Mouse (Mus musculus): ENCODE measurements at regions not wholly inside any gene's neighbourhood (a gene's known extent, or its start where the extent isn't known, plus 50 kb on each side); places are given as distances from the start of the nearest gene placed in this dataset.

DNA sequence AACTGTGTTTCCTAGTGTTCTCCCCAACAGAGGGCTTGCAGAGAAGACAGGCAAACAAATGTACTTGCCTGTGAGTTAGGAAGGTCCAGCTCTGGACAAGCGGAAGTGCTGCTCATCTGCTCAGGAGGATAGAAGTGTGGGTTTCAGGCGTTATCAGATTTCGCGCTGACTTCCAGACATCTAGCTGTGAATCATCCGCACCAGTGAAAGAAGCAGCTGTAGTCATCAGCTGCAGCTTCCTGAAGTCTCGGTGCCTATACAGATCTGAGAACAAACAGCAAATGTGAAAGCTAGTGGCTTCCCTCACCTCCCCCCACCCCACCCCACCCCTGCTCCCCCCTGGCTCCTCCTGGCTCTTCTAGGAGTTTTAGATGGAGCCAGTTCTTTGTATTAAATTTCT is 220.1 kb downstream of the Pik3r1 start:
- peaks cover 19% of the 10 kb centered on the region for H3K36me3 ChIP-seq (ENCODE audit: control insufficient read depth)
- H3K9me3 ChIP-seq (ENCODE audit: control insufficient read depth, low read length), result no peaks in the 10 kb centered on the region
- H3K4me1 ChIP-seq (ENCODE audit: control insufficient read depth), result peaks cover 98% of the 10 kb centered on the region
- H3K4me3 ChIP-seq (replicated peaks), result peak overlapping the region; percentile 50
- H3K27me3 ChIP-seq (ENCODE audit: control insufficient read depth), result no peaks in the 10 kb centered on the region
- TF ChIP-seq GATA1 (IDR thresholded peaks at IDR 0.05; ENCODE audit: low read length) (peak; percentile 86), TAL1 (IDR thresholded peaks at IDR 0.05; ENCODE audit: low read length) (no peak; the same call in 2 of the 3 replicates)

DNA sequence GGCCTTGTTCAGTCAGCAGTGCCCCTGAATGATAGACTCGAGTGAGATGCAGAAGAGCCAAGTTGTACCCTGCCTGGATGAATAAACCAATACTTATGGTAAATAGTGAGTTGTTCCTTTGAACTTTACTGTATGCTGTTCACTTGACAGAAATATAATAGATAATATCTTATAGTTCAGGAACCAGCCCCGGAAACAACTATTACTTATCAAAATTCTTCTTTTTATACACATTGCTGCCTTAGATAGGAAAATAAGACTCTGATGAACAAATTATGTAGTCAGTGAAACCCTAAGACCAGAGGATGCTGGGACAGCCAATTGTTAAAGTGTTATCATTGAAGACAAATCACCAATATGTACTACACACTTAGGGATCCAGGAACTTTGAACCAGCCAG is 220.7 kb downstream of the Pik3r1 start:
- Histone ChIP-seq H3K4me3 (replicated peaks) (peak overlapping the region; percentile 54), H3K27me3 (ENCODE audit: control insufficient read depth) (no peaks in the 10 kb centered on the region), H3K4me1 (ENCODE audit: control insufficient read depth) (peaks cover 95% of the 10 kb centered on the region), H3K9me3 (ENCODE audit: control insufficient read depth, low read length) (no peaks in the 10 kb centered on the region), H3K36me3 (ENCODE audit: control insufficient read depth) (peaks cover 19% of the 10 kb centered on the region)
- TF ChIP-seq GATA1 (IDR thresholded peaks at IDR 0.05; ENCODE audit: low read length) (no peak), TAL1 (IDR thresholded peaks at IDR 0.05; ENCODE audit: low read length) (no peak)

- Histone ChIP-seq H3K4me3 (replicated peaks) (peak overlapping the region; percentile 54), H3K9me3 (ENCODE audit: control insufficient read depth, low read length) (no peaks in the 10 kb centered on the region), H3K36me3 (ENCODE audit: control insufficient read depth) (peaks cover 19% of the 10 kb centered on the region), H3K27me3 (ENCODE audit: control insufficient read depth) (peaks cover 13% of the 10 kb centered on the region), H3K4me1 (ENCODE audit: control insufficient read depth) (peaks cover 95% of the 10 kb centered on the region)
- TF ChIP-seq GATA1 (IDR thresholded peaks at IDR 0.05; ENCODE audit: low read length), result peak; percentile 93
- peak; percentile 95 for TF ChIP-seq TAL1 (IDR thresholded peaks at IDR 0.05; ENCODE audit: low read length)
These were observed 222.5 kb downstream of the Pik3r1 start for GRCm38 (mm10) chr13:101545344-101546181.

DNA sequence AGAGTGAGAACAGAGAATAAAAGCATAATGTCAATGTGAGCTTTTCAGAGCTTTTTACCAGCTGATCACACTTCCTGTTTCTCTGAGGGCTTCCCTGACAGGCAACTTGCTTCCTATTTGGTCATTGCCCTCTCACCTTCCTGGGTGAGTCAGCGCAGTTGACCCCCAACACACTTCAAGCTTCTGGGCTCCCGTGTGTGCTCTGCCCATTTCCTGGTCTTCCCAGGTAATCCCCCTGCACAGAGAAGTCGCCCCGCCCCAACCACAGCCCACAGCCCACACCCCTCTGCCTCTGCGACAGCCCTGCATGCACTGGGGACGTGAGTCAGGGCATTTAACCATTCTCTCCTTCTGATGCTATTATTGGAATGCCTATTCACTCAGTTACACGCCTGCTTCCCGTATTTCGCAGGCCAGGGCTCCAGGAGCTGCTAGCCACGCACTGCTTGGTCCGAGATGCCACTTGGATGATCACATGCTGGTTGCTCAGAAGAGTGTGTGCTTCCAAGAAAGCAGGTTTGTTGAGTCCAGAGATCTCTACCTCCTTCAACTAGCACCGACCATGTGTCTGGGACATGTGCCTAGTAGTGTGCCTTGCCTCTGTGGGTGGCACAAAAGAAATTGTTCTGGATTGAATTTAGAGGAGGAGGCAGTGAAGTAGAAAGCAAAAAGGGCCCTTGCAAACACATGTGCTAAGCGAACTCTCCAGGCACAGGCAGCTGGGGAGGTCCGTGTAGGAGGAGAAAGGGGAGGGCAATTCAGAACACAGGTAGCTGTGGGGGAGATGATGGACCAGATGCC is 227.4 kb downstream of the Pik3r1 start:
- Histone ChIP-seq H3K4me1 (ENCODE audit: control insufficient read depth) (peaks cover 78% of the 10 kb centered on the region), H3K4me3 (replicated peaks) (no peak overlapping the region), H3K36me3 (ENCODE audit: control insufficient read depth) (peaks cover 8% of the 10 kb centered on the region), H3K27me3 (ENCODE audit: control insufficient read depth) (peaks cover 16% of the 10 kb centered on the region), H3K9me3 (ENCODE audit: control insufficient read depth, low read length) (no peaks in the 10 kb centered on the region)
- TF ChIP-seq TAL1 (IDR thresholded peaks at IDR 0.05; ENCODE audit: low read length) (no peak), GATA1 (IDR thresholded peaks at IDR 0.05; ENCODE audit: low read length) (no peak)

DNA sequence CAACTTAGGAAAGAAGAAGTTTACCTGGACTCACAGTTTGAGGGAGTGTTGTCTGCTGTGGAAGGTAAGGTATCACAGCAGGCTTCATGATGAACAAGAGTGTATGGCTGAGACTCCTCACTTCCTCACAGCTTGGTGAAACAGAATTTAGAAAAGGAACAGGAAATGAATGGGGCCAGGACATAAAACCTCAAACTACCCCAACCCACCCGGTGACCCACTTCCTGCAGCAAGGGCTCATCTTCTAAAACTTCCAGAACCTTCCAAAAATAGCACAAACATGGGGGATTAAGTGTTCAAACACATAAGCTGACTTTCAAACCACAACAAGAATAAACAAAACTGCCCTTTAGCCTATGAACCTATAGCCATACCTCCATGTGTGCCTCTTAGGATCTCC is 229.9 kb downstream of the Pik3r1 start:
- TF ChIP-seq GATA1 (IDR thresholded peaks at IDR 0.05; ENCODE audit: low read length) (no peak), TAL1 (IDR thresholded peaks at IDR 0.05; ENCODE audit: low read length) (no peak)
- no peak overlapping the region for H3K4me3 ChIP-seq (replicated peaks)

GRCm38 (mm10) chr13:101536019-101536418 is 232.0 kb downstream of the Pik3r1 start:
- Histone ChIP-seq H3K4me1 (ENCODE audit: control insufficient read depth) (peaks cover 54% of the 10 kb centered on the region), H3K36me3 (ENCODE audit: control insufficient read depth) (no peaks in the 10 kb centered on the region), H3K9me3 (ENCODE audit: control insufficient read depth, low read length) (no peaks in the 10 kb centered on the region), H3K4me3 (replicated peaks) (no peak overlapping the region), H3K27me3 (ENCODE audit: control insufficient read depth) (peaks cover 23% of the 10 kb centered on the region)
- no peak for TF ChIP-seq GATA1 (IDR thresholded peaks at IDR 0.05; ENCODE audit: low read length)
- no peak for TF ChIP-seq TAL1 (IDR thresholded peaks at IDR 0.05; ENCODE audit: low read length)

More for the DNA sequence above, 229.9 kb downstream of the Pik3r1 start:
- H3K27me3 ChIP-seq (ENCODE audit: control insufficient read depth), result peaks cover 25% of the 10 kb centered on the region
- H3K4me1 ChIP-seq (ENCODE audit: control insufficient read depth), result peaks cover 70% of the 10 kb centered on the region
- H3K9me3 ChIP-seq (ENCODE audit: control insufficient read depth, low read length), result no peaks in the 10 kb centered on the region
- no peaks in the 10 kb centered on the region for H3K36me3 ChIP-seq (ENCODE audit: control insufficient read depth)

DNA sequence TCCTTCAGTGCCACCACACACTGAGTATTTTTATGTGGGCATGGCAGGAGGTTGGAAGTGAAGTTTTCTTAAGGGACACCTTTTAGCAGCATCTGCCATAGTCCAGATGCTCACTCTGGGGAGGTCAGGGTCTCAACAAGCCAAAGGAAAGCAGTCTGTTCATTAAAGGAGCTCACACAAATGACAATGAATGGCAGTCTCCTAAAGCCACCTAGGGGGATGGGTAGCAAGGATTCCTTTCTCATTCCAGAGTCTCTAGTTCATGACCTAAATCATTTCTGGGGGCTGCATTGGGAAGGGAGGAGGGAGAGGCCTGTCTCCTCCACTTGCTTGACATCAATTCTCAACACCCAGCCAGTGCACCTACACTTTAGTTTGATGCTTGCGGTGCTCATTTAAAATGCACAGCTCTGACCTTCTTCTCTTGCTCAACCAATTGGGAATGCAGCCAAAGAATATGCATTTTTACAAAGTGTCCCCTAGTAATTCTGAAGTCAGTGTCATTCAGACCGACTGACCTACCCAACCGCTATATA is 232.6 kb downstream of the Pik3r1 start:
- TF ChIP-seq TAL1 (IDR thresholded peaks at IDR 0.05; ENCODE audit: low read length), result no peak
- no peak for TF ChIP-seq GATA1 (IDR thresholded peaks at IDR 0.05; ENCODE audit: low read length)
- peaks cover 17% of the 10 kb centered on the region for H3K27me3 ChIP-seq (ENCODE audit: control insufficient read depth)
- H3K36me3 ChIP-seq (ENCODE audit: control insufficient read depth), result no peaks in the 10 kb centered on the region

DNA sequence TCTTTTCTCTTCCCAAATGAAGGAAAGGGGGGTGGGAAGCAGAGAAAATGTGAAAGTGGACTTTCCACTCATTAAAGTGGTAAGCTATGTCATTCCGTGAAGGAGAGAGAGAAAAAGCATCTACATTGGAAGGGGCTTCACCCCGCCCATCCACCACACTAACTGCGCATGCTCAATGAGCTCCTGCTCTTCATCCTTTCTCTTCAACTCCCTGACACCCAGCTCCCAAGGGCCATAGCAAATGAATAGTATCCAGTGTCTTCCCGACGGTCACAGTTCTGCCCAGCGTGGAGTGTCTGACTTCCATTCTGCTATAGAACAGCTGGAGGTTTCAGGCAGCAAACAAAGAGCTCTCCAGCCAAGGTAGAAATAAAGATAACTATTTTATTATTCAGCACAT is 233.5 kb downstream of the Pik3r1 start:
- Histone ChIP-seq H3K36me3 (ENCODE audit: control insufficient read depth) (no peaks in the 10 kb centered on the region), H3K9me3 (ENCODE audit: control insufficient read depth, low read length) (no peaks in the 10 kb centered on the region), H3K4me1 (ENCODE audit: control insufficient read depth) (peaks cover 41% of the 10 kb centered on the region), H3K27me3 (ENCODE audit: control insufficient read depth) (peaks cover 15% of the 10 kb centered on the region), H3K4me3 (replicated peaks) (no peak overlapping the region)
- TF ChIP-seq GATA1 (IDR thresholded peaks at IDR 0.05; ENCODE audit: low read length) (no peak), TAL1 (IDR thresholded peaks at IDR 0.05; ENCODE audit: low read length) (no peak)

More for the DNA sequence above, 232.6 kb downstream of the Pik3r1 start:
- no peaks in the 10 kb centered on the region for H3K9me3 ChIP-seq (ENCODE audit: control insufficient read depth, low read length)
- peaks cover 48% of the 10 kb centered on the region for H3K4me1 ChIP-seq (ENCODE audit: control insufficient read depth)
- no peak overlapping the region for H3K4me3 ChIP-seq (replicated peaks)

GRCm38 (mm10) chr13:101532913-101533312 is 235.1 kb downstream of the Pik3r1 start:
- TF ChIP-seq GATA1 (IDR thresholded peaks at IDR 0.05; ENCODE audit: low read length), result no peak
- no peak for TF ChIP-seq TAL1 (IDR thresholded peaks at IDR 0.05; ENCODE audit: low read length)
- Histone ChIP-seq H3K4me1 (ENCODE audit: control insufficient read depth) (peaks cover 31% of the 10 kb centered on the region), H3K36me3 (ENCODE audit: control insufficient read depth) (no peaks in the 10 kb centered on the region), H3K27me3 (ENCODE audit: control insufficient read depth) (peaks cover 18% of the 10 kb centered on the region), H3K4me3 (replicated peaks) (no peak overlapping the region), H3K9me3 (ENCODE audit: control insufficient read depth, low read length) (no peaks in the 10 kb centered on the region)
